Mouse (Mus musculus) adipocyte (in vitro differentiated cells): Measurements from ENCODE around the gene Nedd8.

ENCODE experiments used
- DNase-seq: peaks from one replicate; pipeline ENCODE4 v3.0.0-alpha.2; 2016; ENCODE audit warnings: low spot score

The Nedd8 gene

DNA sequence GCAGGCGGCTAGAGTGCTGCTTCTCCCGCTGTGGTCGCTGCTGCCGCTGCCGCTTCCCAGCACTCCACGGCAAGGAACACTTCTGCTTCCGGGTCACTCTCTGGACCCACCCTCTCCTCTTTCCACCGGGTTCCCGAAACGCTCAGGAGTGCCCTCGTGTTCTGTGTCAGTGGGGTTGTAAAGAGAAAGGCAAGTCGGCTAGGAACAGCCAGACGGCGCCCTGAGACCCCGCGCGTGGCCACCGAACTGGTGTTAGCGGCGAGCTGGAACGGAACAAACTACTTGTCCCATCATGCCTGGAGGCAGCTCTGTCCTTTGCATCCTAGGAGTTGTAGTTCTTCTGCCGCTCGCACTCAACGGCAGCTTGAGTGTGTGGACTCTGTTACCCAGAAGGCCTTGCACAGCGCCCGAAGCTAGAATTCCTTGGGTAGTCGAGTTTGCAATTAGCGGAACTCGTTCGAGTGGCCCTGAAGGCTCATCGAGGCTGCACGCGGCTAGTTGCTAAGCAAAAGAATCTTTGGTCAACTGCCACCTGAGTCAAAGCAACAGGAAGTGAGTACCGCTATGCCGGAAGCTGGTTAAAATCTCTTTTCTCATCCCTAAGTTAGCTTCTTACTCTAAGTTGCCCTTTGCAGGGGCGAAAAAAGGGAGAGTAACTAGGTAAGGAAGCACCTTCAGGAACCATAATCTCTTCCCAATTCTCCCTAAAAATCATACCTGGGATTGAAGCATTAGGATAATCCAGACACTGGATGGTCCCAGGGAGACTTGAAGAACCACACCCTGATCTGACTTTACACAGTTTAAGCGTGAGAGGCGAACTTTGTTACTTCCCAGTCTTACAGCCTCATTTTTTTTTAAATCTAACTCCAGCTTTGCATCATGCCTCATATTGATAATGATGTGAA, at the start of gene Nedd8, which contains the start of gene Gmpr2:
Nedd8 (minus strand) TSS at position 292 of the 908 bp plus-strand sequence.
Gmpr2 (plus strand) TSS at position 109 of the 908 bp plus-strand sequence.
- peak; percentile 94 for DNase-seq

DNA sequence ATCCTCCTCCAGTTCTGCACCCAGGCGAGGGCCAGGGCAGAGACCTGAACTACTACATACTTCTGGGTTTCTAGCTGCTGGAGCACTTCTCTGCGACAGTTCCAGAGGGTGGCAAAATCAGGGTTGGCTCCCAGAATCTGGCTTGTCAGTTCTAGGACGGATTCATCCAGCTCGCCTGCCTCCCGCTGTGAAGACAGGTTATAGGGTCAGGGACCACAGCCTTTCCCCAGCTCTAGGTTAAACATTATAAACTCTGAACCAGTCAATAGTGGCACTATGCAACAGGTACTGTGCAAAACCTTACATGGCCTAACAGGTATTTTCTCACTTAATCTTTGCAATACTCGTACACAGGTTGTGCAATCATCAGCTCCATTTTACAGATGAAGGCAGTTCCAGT, 49.2 kb upstream of the Nedd8 start:
- DNase-seq = no peak

DNA sequence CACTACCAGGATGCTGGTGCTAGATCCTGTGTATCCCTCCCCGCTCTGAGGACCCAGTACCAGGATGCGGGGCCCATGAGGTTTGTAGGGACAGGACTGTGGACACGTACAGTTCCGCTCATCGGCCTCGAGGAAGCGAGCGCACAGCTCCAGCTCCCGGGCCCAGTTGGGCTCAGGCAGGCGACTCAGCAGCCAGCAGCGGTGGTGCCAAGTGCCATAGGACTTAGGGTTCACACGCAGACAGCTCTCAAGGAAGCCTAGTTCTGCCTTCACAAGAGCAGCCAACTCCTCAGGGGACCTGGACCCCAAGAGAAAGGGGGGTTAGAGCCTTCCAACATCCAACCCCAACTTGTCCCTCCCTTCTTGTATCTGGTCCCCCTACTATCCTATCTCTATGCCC, 48.7 kb upstream of the Nedd8 start:
- no peak for DNase-seq

DNA sequence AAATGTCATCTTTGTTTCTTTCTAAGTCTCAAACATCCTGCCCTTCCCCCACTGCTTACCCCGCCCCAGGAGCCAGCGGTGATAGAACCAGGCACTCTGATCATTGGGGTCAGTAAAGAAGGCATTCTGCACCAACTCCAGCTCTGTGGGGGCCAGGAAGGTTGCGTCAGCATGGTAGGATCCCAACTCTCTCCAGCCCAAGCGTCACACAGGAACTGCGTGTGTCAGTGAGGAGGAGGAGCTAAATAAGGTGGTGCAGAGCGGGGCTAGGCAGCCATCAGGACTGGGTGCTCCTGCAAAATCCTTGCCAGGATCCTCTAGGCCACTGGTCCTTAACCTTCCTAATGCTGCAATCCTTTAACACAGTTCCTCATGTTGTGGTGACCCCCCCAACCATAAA, 47.8 kb upstream of the Nedd8 start:
- no peak for DNase-seq

DNA sequence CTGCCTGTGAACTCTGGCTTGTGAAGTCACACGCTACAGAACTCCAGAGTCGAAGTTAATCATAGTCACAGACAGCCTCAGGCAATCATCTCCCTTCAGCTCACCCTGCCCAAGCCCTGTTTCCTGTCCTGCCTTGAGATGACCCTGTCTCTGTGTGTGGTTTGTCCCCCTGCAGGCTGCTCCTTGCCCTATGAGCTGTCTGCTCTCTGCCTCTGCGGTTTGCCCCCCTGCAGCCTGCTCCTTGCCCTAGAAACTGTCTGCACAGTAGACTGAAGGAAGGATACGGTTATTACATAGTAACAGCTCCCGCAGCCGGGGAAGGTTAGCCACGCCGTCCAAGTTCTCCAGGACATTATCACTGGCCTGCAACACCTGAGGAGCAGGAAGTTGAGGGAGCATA, 45.0 kb upstream of the Nedd8 start:
- no peak for DNase-seq

DNA sequence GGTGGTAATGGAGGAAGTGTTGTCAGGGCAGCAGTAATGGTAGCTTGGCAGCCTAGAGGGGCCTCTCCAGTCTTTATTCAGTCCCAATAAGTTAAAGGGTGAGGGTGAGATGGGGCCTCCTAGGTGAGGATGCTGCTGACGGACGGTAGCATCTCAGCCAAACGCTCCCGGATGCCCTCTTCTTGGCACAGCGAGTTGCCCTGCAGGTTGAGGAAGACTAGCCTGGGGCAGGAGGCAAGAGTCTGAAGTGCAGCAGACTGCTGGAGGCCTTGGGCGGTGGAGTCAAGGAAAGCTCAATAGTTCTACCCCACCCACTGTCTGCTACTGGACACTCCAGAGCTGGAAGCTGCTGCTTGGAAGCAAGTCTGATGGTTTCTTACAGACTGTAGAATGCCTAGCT, 44.3 kb upstream of the Nedd8 start:
- no peak for DNase-seq

DNA sequence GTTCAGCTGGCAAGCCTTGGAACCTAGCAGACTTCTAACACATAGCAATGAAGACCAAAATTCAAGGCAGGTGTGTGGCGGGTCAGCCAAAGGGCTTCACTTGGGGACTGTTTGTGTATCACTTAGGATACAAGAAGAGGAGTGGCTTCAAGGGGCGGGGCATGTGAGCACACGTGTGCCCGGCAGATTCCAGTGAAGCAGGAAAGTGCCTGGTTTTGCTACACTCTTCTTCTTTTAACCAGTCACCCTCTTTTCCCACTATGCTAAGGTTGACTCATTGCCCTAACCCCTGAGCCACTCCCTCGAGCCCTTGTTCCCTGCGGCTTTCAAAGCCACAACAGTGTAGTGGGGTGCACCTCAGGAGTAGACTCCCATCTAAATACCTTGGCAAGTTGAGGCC, 43.0 kb upstream of the Nedd8 start:
- DNase-seq = no peak

DNA sequence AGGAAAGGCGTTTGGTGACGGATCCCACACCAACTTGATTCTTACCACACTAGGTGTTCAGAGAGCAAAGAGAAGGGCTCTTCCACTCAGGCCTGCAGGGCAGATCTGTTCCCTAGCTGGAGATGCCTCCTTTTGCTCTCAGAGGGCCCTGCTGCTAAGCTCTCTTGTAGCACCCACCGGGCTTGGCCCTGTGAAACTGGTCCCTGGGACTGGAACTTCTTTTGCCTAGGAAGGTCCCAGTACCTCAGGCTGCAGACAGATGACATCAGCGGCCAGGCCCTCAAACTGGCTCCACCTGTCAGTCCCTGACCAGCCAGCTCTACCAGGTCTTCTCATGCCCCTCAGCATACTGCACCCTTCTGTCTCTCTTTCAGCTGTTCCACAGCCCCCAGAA, 41.8 kb upstream of the Nedd8 start, which contains the start of gene Tgm1:
Tgm1 (minus strand) TSS at position 198 of the 394 bp plus-strand sequence.
- no peak for DNase-seq

DNA sequence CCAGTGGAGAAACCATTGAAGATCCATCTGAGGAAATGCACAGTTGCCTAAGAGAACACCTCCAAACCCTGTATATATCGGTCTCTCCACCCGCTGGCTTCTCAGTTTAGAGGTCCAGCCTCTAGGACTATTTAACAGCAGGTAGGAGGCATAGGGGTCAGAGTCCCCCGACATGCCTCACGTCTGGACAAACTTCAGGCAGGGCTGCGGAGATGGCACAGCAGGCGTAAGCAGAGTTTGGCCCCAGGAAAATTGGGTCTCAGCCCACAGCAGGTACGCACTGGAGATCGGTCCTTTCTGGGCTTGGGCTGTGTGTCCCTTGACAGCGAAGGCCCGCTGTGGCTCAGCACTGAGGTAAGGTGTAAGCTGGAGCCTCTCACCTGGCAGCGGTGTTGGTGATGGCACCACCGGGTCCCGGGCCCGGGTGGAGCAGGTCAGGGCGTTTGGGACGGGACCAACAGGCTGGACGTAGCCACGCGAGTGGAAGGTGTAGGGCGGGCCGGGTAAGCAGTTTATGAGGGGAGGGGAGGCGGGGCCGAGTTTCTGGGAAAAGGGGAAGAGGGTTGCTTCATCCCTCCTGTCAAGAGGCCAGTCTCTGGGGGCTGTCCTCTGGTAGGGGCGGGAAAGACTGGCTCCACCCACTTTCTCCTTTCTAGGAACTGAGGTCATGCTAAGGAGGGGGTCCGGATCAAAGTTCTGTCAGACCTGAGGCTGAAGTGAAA, 41.2 kb upstream of the Nedd8 start:
- DNase-seq = no peak

DNA sequence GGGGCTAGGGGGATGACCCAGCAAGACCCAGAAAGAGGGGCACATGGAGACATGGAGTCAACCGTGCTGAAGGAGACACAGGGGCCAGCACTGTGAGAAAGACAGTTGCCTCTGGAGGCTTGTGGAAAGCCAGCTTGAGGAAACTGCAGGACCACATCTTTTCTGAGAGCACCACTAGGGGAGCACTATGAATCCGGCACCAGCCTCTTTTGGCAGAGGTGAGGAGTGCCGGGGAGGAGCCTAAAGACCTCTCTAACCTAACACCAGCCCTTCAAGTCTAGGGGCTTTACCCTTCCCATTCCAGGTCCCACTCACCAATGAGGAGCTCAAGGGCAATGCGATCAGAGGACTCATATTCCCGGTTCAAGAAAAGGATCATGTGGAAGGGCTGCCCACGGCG, 39.9 kb upstream of the Nedd8 start:
- DNase-seq = no peak

DNA sequence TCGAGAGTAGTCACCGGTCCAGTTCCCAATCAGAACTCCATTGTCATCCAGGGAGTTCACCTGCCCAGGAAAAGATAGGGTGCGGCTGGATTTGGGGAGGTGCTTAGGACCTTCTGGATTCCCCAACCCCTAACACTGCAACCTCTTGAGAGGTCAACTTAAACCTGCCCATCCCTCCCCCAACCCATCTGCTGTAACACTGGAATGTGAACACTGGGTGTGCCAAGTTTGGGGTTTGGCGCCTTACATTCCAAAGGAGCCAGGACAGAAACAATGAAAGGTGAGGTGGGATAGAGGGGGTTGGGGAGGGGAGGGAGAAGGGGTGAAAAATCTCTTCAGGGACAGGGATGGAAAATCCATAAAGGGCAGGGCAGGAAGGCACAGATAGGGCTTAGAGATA, 37.6 kb upstream of the Nedd8 start:
- DNase-seq = no peak

DNA sequence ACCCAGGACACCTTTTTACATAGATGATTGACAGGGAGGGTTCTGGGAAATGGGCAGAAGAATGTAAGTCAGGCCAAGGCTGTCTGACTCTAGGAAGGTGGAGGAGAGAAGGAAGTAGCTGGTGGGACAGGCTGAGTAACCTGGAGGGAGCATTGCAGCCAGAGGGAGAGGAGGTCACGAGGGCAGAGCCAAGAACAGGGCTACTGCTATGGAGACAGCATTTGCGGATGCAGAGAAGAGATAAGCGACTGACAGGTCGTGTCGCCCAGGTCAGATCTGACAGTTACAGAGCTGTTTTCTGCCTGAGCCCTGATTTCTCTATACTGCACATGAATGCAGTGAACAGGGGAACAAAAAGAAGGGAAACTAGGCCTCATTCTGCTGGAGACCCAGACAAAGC, 35.5 kb upstream of the Nedd8 start:
- DNase-seq = no peak

DNA sequence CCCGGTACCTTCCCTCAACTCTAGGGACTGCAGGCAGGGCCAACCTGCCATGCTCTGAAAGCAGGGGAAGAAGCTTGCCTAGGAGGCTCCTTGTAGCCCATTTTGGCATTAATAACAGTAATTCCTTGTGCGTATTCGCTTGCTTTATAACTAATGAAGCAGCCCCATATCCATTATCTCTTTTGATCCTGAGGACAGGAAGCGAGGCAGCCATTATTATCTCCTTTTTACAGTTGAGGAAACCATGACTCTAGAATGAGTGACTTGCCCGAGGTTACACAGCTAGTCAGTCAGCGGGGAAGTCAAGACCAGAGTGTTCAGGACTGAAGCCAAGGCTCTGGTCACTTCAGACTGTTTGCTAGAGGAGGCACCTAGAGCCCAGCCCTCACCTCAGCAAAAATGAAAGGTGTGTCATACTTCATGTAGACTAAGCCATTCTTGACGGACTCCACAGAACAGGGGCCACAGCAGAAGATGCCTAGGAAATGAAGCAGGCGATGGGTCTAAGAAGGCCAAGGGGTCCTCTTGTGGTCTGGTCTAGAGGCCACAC, 34.2 kb upstream of the Nedd8 start:
- no peak for DNase-seq

DNA sequence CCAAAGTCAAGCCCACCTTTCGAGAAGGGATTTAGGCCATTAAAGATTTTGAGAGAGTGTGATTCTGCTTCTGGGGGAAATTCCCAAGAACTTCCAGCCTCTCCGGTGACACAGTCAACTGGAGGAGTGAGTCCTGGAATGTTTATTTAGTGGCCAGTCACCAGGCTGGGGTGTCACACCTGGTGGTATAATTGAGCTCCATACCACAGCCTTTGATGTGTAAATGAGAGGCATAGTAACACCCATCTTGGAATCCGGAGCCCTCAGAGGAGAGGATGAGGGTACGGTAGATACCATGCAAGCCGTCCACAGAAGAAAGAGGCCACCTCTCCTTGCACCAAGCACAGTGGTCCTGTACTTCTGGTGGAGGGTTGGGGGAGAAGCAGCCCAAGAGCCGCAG, 30.8 kb upstream of the Nedd8 start:
- no peak for DNase-seq

DNA sequence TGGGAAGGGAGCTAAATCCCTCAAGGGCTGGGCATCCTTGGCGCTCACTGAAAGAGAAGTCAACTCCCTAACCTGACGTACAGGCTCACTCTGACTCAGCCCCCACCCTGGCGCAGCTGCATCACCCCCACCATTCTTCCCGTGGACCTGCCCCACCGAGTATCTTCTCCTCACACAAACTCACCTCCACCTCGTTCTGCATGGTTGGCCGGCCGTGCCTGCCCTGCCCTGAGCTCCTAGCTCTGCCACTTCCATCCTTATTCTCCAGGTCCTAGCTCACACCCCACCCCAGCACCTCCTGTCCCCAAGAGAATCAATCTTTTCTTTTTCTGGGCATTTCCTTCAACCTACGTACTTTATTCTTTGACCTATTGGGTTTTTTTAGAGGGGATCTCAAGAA, 29.2 kb upstream of the Nedd8 start:
- DNase-seq = no peak

DNA sequence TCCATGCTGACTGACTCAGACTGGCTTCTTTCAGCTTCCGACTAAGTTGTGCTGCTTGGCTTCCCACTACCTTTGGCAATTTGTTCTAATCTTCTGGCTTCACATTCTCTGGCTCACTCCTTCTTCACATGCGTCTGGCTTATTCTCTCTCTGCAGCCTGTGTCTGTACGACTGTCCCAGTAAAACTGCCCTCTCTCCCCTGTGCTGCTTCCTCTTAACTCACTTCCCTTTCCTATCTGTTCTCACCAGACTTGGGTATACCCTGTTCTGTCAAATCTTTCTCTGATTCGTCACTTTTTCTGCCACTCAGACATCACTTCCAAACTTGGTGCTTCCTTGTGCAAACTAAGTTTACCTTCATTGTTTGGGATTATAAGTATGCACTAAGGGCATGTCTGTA, 25.3 kb upstream of the Nedd8 start:
- DNase-seq = no peak

DNA sequence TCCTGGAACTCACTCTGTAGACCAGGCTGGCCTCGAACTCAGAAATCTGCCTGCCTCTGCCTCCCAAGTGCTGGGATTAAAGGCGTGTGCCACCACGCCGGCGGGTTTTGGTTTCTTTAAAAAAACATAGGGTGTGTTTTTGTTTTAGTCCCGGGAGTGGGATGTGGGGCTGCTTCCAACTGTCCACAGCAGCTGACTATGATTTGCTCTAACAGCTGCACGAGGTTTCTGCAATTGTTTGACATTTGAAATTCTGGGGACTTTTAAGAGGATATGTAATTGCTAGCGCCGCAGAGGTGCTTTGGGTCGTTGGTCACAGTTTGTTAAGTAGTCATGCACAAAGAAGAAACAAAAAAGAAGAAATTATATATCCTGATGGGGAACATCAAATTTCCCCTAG, 17.5 kb upstream of the Nedd8 start:
- DNase-seq = no peak

DNA sequence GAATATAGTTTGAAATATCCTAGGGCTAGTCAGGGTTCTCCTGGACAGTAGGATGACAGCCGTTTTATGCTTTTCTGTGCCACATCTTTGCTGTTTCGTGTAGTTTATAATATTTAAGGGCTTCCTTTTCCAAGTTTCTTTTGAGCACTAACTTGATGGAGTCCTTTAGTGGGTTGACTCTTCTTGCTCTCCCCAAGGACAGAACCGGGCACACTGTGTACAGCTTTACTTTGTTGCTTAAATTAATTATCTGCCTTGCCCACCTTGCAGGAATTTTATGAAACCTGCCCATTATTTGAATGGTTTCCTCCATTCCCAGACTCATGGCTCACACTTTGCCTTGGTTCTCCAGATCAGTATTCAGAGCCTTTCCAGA, 10.2 kb upstream of the Nedd8 start:
- no peak for DNase-seq

DNA sequence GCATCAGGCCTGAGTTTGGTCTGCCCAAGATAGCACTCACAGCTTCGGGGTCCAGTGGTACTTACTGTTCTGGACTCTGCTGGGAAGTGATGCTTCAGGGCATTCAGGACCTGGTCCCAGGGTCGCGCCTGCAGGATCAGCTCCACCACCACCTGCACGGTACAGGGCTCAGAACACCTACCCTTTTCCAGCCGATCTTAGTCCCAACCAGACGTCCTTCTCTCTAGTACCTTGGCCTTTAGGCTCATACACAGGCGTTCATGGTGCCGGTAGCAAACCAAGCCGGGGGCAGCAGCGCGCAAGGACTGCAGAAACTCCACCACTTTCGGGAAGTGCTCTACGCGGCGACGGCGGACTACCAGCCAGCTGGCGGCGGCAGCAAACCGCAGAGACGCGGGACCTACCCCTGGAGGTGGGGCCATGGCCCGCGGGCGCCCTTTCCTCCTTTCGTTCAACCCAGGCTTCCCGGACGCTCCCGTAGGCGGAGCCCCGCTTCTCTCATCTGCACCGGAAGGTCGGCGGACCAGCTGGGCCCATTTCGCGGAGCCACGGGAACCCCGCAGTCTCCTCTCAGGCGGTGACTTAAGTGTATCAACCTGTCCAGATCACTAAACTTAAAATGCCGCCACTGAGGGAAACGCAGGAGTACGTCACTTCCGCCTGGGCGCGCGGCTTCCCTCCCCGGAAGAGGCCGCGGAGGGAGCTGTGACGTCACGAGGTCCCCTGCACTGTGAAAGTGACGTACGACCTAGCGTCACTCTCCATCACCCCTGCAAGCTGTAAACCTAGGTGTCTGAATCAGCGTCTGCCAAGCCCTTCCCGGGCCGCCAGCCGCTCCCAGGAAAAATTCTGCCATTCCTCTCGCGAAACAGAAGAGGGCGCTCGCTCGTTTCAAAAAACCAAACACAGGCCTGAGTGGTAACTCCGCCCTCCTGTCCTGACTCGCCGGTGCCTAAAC, 9.5 kb upstream of the Nedd8 start, which contains the start of gene Tinf2:
Tinf2 (minus strand) TSS at position 661 of the 958 bp plus-strand sequence.
- peak; percentile 90 for DNase-seq

DNA sequence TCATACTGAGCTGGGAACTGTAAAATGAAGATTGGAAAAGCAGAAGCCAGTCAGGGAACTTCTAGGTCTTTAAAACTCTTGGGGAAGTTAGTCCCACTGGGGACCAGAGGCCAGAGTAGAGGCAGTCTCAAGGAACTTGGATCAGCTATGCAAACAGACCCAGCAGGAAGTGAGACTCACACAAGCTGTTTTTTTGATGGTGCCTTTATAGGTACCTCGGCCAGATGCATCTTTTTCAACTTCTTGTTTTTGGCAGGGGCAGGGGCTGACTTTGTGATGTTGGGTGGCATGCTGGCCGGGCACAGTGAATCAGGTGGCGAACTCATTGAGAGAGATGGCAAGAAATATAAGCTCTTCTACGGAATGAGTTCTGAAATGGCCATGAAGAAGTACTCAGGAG, 5.7 kb upstream of the Nedd8 start:
- no peak for DNase-seq

DNA sequence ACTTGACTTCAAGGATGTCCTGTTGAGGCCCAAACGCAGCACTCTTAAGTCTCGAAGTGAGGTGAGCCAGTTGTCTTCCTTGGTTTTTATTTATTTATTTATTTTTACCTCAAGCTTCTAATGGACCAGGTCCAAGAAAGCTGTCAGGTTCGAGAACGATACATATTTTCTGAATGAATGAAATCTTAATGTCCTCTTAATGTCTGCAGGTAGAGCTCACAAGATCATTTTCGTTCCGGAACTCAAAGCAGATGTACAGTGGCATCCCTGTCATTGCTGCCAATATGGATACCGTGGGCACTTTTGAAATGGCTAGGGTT, 777 bp upstream of the Nedd8 start:
- no peak for DNase-seq

DNA sequence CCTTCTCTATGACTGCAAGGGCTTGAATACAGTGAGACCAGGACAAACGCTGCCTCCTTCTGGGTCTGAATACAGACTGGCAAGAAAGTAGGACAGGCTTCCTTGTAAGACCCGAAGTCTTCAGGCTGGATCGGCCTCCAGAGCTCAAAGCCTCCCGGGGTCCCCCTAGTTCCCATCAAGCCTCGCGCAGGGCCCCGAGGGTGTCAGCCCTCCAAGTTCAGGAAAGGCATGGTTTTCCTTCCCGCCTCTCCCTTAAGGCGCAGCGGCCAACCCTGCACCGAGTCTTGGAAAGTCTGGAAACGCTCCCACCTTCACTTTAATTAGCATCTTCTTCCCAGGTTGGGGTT, 465 bp downstream of the Nedd8 start:
- DNase-seq = no peak
